Mouse (Mus musculus) A20 (cell line): Measurements from ENCODE around the gene Nfyb.

Source experiments
- DNase-seq: peaks from one replicate; pipeline ENCODE4 v3.0.0-alpha.2; 2011; ENCODE audit warnings: low read depth, low spot score

Gene Nfyb

DNA sequence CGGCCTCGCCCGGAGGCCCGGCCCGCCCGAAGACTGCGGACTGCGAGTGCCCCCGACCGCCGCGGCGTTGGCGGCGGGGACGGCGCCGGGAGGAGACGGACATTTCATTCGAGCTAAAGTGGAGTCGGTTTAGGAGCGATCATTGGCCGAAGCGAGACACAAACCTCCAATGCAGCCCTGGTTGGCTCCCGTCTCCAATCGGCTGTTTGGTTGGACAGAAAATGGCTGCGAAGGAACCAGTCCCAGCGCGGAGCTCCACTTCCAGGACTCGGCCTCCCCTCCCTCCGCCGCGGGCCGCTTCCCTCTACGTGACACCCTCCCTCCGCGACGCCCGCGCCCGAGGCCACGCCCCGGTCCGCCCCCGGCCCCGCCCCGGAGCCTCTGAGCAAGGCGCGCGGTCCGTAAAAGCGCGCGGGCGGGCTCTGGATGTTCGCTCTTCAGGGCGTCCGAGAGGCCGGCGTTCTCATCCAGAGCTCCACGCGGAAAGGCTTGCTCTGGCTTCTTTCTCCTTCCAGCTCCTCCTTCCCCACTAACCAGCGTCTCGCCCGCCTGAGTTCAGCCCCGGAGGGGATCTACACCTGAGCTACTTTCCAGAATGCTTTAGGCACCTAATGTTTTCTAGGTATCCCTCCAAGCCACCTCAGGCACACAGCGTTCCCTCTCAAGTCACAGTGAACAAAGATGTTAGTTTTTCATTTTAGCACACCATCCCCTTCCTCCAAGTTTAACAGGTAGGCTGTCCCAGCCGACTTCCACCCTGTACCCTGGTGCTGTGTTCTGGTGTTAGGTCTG, at the start of gene Nfyb:
Nfyb (minus strand) TSS at position 305 of the 792 bp plus-strand sequence.
- DNase-seq = peak; percentile 97

GRCm38 (mm10) chr10:82811855-82812431, 48.0 kb upstream of the Nfyb start:
- DNase-seq = peak; percentile 81

DNA sequence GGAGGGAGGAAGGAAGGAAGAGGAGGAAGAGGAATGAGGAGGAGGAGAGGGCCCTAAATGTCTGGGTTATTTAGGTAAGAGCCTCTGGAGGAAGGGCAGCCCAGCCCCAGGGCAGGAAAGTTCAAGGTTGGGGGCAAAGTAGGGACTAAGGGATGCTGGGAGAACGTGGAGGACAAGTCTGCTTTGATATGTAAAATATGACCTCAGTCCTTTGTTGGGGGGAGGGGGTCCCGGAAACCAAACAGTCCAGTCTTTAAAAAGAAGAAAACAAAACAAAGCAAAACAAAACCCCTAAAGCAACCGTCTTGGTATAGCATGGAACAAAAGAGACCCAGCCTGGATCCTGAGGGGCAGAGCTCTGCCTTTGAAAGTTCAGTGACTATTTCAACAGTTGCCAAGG, 45.4 kb upstream of the Nfyb start:
- DNase-seq = no peak

DNA sequence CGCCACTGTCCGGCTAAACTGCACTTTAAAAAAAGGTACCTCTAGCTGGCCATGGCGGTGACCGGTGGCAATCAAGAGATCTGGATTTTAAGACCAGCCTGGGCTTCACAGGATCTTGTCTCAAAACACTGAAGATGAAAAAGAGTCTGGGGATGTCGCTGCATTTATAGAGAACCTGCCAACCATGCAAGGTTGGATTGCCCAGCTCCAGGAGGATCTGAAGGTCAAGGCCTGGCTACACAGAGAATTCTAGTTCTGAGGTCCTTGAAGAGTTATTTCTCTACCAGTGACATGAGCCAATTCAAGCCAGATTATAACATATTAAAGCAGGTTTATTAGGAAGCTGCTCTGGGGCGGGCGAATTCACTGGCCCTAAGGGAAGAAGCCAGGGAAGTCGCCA, 44.9 kb upstream of the Nfyb start:
- no peak for DNase-seq

GRCm38 (mm10) chr10:82808155-82808554, 44.2 kb upstream of the Nfyb start:
- DNase-seq = no peak

- DNase-seq = no peak
Measured at GRCm38 (mm10) chr10:82807238-82807637, 43.3 kb upstream of the Nfyb start.

GRCm38 (mm10) chr10:82806414-82806813, 42.5 kb upstream of the Nfyb start:
- no peak for DNase-seq

DNA sequence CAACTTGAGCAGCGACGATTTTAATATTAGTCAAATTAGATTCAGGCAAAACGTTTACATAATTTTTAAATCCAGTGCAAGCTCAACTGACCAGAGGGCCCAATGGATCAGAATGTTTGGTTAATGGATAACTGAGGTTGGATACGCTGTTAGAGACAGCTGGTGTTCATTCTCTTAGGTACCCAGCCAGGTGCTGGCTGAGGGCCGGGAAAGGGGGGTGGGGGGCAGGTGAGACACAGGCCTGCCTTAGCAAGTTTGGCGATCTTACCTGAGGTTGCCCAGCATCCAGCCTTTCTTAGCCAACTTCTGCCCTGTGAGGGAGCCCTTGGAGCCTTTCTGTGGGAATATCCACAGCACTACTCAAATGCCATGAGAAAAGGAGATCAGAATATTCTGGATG, 41.2 kb upstream of the Nfyb start:
- no peak for DNase-seq

GRCm38 (mm10) chr10:82804396-82804795, 40.5 kb upstream of the Nfyb start:
- DNase-seq = no peak

DNA sequence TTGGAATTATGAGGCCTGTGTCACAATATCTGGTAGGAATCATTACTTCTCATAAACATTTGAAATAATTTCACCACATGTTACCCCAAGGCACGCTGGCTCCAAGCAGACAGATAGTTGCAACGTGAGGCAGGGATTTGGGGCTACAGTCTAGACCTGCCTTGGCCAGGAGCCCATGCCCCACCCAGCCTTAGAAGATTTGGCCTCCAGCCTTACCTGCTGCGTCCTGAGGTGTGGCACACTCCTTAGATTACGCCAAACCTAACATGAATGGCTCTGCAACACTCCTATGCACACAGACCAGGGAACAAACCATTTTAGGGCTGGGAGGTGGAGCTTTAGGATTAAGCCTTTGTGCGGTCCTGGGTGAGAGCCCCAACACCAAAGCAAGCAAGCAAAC, 36.1 kb upstream of the Nfyb start:
- no peak for DNase-seq

DNA sequence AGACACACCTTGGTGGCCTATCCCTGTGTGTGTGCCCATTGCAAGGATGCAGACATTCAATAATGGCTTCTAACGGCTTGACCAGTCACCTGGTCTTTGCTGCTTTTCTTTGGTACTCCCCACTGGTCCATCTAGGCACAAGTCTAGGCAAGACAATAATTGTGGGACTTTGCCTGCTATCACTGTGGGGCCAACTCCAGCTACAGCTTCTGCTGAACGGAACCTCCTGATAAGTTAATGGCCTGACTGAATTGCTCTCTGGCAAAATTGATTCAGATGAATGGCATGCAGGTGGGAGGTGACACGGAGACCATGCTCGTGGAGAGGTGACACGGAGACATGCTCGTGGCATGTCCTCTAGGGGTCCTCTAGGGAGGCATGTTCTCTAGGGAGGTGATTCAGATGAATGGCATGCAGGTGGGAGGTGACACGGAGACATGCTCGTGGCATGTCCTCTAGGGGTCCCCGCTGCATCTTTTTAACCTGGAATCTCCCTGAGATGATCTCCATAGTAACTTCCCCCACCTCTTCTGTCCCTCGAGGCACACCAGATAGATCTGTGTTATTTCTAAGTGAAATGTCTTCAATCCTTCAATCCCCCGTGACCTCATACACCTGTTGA, 34.5 kb upstream of the Nfyb start:
- peak; percentile 60 for DNase-seq

GRCm38 (mm10) chr10:82797119-82797491, 33.2 kb upstream of the Nfyb start:
- no peak for DNase-seq

GRCm38 (mm10) chr10:82796471-82797118, 32.7 kb upstream of the Nfyb start:
- peak; percentile 76 for DNase-seq

DNA sequence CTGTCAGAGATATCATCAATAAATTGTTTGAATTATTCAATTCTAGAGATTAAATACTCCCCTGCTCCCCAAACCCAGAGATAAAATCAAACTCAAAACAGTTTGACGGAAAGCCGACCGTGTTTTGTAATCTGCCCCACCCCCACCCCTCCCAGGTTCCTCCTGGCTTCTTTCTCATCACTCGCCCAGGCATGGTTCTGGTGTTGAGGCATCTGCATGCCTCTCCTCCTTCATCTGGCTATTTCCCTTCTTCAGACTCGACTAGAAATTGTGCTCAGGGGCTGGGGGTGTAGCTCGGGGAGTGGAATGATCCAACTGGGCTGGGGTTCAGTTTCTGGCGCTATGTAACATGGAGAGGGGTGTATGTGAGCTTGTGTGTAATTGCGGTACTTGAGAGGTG, 31.8 kb upstream of the Nfyb start:
- DNase-seq = peak; percentile 35

GRCm38 (mm10) chr10:82795071-82795731, 31.3 kb upstream of the Nfyb start:
- peak; percentile 37 for DNase-seq

- DNase-seq = no peak
Measured at GRCm38 (mm10) chr10:82792311-82792710, 28.4 kb upstream of the Nfyb start.

DNA sequence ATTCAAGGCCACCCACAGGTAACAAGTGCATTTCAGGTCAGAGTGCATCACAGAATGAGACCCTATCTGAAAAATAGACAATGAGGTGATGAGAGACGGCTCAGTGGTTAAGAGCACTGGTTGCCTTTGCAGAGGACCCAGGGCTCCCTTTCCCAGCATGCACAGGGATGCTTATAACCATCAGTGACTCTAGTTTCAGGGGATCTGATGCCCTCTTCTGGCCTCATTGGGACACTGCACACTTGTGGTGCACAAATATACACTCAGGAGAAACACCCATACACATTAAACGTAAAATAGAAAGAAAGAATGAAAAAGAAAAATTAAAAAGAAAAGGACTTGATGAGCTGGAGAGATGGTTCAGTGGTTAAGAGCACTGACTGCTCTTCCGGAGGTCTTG, 27.8 kb upstream of the Nfyb start:
- DNase-seq = no peak

GRCm38 (mm10) chr10:82790504-82790903, 26.6 kb upstream of the Nfyb start:
- no peak for DNase-seq

DNA sequence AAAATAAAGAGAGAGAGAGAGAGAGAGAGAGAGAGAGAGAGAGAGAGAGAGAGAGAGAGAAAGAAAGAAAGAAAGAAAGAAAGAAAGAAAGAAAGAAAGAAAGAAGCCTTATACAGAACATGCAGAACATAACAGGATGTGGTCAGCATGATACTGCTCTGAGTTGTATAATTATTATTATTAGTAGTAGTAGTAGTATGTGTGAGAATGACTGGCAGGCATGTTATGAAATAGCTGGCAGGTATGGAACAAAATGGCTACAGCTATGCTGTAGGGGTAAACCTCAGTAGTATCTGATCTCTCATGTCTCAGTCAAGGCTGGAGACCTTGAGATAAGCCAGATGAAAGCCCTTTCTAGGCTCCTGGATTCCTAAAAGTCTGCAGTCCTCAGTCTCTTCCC, 25.2 kb upstream of the Nfyb start:
- DNase-seq = no peak

DNA sequence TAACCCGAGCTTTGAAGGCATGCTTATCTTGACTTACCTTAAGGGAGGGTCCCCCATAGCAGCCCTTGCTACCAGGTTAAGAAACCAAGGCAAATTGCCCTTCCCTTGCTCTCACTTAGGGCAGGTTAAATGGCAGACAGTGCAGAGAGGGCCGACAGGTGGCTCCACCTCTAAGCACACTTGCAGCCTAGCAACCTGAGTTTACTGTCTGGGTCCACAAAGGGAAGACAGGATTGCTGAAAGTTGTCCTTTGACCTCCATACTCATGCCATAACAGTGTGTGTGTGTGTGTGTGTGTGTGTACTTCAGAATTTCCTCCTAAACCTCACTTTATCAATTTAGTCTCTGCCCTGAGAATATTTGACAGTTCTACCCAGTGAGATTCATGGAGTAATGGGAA, 18.5 kb upstream of the Nfyb start:
- no peak for DNase-seq

GRCm38 (mm10) chr10:82780816-82781215, 16.9 kb upstream of the Nfyb start:
- DNase-seq = no peak

GRCm38 (mm10) chr10:82780322-82780721, 16.4 kb upstream of the Nfyb start:
- peak; percentile 58 for DNase-seq
